Mouse (Mus musculus) spleen, adult 2 months (tissue): Measurements from ENCODE around the gene Plekhh3. TPM values are rescaled to one million over a fixed set of nuclear protein-coding genes. Genes with fewer than 3 reads are reported as not detected.

Experiments
- DNase-seq, 2 experiments: peaks; one replicate each; pipeline versions ENCODE4 v3.0.0 to v3.0.0-alpha.2; 2012 to 2021; ENCODE audit warnings: low spot score in 2 of 2, low read depth in 1 of 2
- H3K27ac ChIP-seq: fragments of 200-500 bp; 2 replicates; pipeline ENCODE4 v1.5.1; 2012; ENCODE audit warnings: low read length, inconsistent platforms; ENCODE audit not compliant: insufficient read depth
- H3K27me3 ChIP-seq: fragments of 200-500 bp; 2 replicates; pipeline ENCODE4 v1.6.1; 2012; ENCODE audit warnings: mild to moderate bottlenecking, moderate library complexity, low read length, inconsistent platforms; ENCODE audit not compliant: control insufficient read depth, insufficient read depth
- H3K36me3 ChIP-seq: fragments of 200-500 bp; 2 replicates; pipeline ENCODE4 v1.6.1; 2012; ENCODE audit warnings: mild to moderate bottlenecking, low read length, inconsistent platforms; ENCODE audit not compliant: control insufficient read depth, insufficient read depth
- H3K4me1 ChIP-seq: fragments of 200-500 bp; 2 replicates; pipeline ENCODE4 v1.6.1; 2011; ENCODE audit warnings: inconsistent platforms; ENCODE audit not compliant: control insufficient read depth, insufficient read depth, insufficient read length
- H3K4me3 ChIP-seq: fragments of 200-500 bp; 2 replicates; pipeline ENCODE4 v1.5.1; 2011; ENCODE audit warnings: mild to moderate bottlenecking, inconsistent platforms; ENCODE audit not compliant: insufficient read depth, insufficient read length; ENCODE audit errors: extremely low read depth
- CTCF ChIP-seq: fragments of 200-500 bp; IDR thresholded peaks from 2 replicates; pipeline ENCODE4 v1.5.1; 2011; ENCODE audit warnings: mild to moderate bottlenecking, inconsistent platforms; ENCODE audit not compliant: insufficient read depth, insufficient read length, insufficient replicate concordance; ENCODE audit errors: extremely low read depth
- POLR2A ChIP-seq: fragments of 200-500 bp; IDR thresholded peaks from 2 replicates; pipeline ENCODE4 v1.6.1; 2011; ENCODE audit warnings: low read depth, low read length, inconsistent platforms
- WGBS: fragments of 180-500 bp; shearing (Covaris S2); methylation state at CpG from one replicate; pipeline ENCODE4 v1.1.7; 2018; 5-methylcytosine and 5-hydroxymethylcytosine counted together
- polyA plus RNA-seq: library from polyadenylated mRNA; depleted of rRNA; stranded (reverse); fragments of >200 nt; gene quantifications from 2 replicates; pipeline ENCODE4 v1.2.3, GENCODE M21; 2012

Plekhh3 gene
- polyA plus RNA-seq, 1 experiment: 5.8 TPM

GRCm38 (mm10) chr11:101138536-101139181 is 32.5 kb downstream of the Plekhh3 start:
- DNase-seq: no peak
- H3K27me3 ChIP-seq: 0 out of 2 replicates have a peak, but pooled peaks cover 3% of the 10 kb centered on the region
- whole genome bisulfite sequencing: 42% methylated on average over 15 of the region's 15 CpGs

GRCm38 (mm10) chr11:101137000-101137399 is 34.2 kb downstream of the Plekhh3 start:
- Histone ChIP-seq H3K4me3 (no peak overlapping the region), H3K27ac (no peak overlapping the region), H3K27me3 (0 out of 2 replicates have a peak, but pooled peaks cover 3% of the 10 kb centered on the region), H3K4me1 (no peaks in the 10 kb centered on the region), H3K36me3 (no peaks in the 10 kb centered on the region)
- TF ChIP-seq POLR2A (no peak), CTCF (no peak)
- no peak for DNase-seq
- WGBS: 88% methylated on average over 7 of the region's 7 CpGs

More at GRCm38 (mm10) chr11:101138536-101139181, 32.5 kb downstream of the Plekhh3 start:
- TF ChIP-seq POLR2A (no peak), CTCF (no peak)
- Histone ChIP-seq H3K36me3 (no peaks in the 10 kb centered on the region), H3K4me3 (no peak overlapping the region), H3K4me1 (no peaks in the 10 kb centered on the region), H3K27ac (no peak overlapping the region)

GRCm38 (mm10) chr11:101134217-101134865 is 36.8 kb downstream of the Plekhh3 start:
- no peaks in the 10 kb centered on the region for H3K36me3 ChIP-seq
- no peak overlapping the region for H3K4me3 ChIP-seq
- DNase-seq: no peak
- WGBS: 86% methylated on average over 13 of the region's 13 CpGs
- no peaks in the 10 kb centered on the region for H3K4me1 ChIP-seq
- H3K27ac ChIP-seq: no peak overlapping the region
- no peaks in the 10 kb centered on the region for H3K27me3 ChIP-seq
- TF ChIP-seq CTCF (no peak), POLR2A (no peak)

- WGBS: 42% methylated on average over 12 of the region's 12 CpGs
- TF ChIP-seq CTCF (no peak), POLR2A (no peak)
- H3K4me3 ChIP-seq: no peak overlapping the region
- DNase-seq: no peak
- no peaks in the 10 kb centered on the region for H3K27me3 ChIP-seq
- H3K27ac ChIP-seq: no peak overlapping the region
- H3K4me1 ChIP-seq: no peaks in the 10 kb centered on the region
- no peaks in the 10 kb centered on the region for H3K36me3 ChIP-seq
These were observed 38.1 kb downstream of the Plekhh3 start for GRCm38 (mm10) chr11:101133037-101133436.

GRCm38 (mm10) chr11:101131701-101132100 is 39.5 kb downstream of the Plekhh3 start:
- 93% methylated on average over 6 of the region's 6 CpGs for WGBS

GRCm38 (mm10) chr11:101131187-101131586 is 40.0 kb downstream of the Plekhh3 start:
- no peak for TF ChIP-seq POLR2A
- Histone ChIP-seq H3K4me1 (no peaks in the 10 kb centered on the region), H3K36me3 (peaks cover 5% of the 10 kb centered on the region; the same call in 1 of the 2 replicates), H3K4me3 (no peak overlapping the region), H3K27ac (no peak overlapping the region), H3K27me3 (no peaks in the 10 kb centered on the region)
- no peak for DNase-seq
- 89% methylated on average over 2 of the region's 2 CpGs for WGBS

More at GRCm38 (mm10) chr11:101131701-101132100, 39.5 kb downstream of the Plekhh3 start:
- no peak for TF ChIP-seq CTCF
- TF ChIP-seq POLR2A: no peak
- no peak overlapping the region for H3K4me3 ChIP-seq
- peaks cover under 1% of the 10 kb centered on the region; the same call in 1 of the 2 replicates for H3K36me3 ChIP-seq
- no peak for DNase-seq
- no peaks in the 10 kb centered on the region for H3K27me3 ChIP-seq
- H3K27ac ChIP-seq: no peak overlapping the region
- no peaks in the 10 kb centered on the region for H3K4me1 ChIP-seq

- peaks cover 8% of the 10 kb centered on the region; the same call in 1 of the 2 replicates for H3K36me3 ChIP-seq
- H3K4me3 ChIP-seq: no peak overlapping the region
- DNase-seq: no peak
- TF ChIP-seq CTCF (no peak), POLR2A (no peak)
- no peaks in the 10 kb centered on the region for H3K4me1 ChIP-seq
- H3K27ac ChIP-seq: no peak overlapping the region
- no peaks in the 10 kb centered on the region for H3K27me3 ChIP-seq
- WGBS: 60% methylated on average over 18 of the region's 18 CpGs
These were observed 40.9 kb downstream of the Plekhh3 start for GRCm38 (mm10) chr11:101130056-101130756.
